Mouse (Mus musculus): Measurements from ENCODE around the gene Gm34653.
"Not testable (repeated sequence)": the region's sequence is repeated elsewhere in the genome, so short reads cannot be mapped to it uniquely, and the experiment has no call there.

The Gm34653 gene

DNA sequence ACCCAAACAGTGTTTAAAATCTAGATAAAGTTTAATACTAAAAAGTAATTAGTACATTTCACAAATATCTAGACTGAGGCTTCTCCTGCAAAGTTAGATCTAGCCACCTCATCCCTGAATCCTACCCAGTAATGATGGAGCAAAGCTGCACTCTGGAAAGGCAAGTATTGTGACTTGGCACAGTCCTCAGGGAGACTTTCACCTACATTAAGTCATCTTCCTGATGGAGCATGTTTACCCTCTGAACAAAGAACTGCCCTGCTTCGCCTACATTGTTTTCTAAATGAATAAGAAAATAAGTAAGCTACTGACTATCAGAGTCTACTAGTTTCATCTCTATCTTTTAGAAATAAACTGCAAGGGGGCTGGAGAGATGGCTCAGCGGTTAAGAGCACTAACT is 14.3 kb upstream of the Gm34653 start:
- no peak for DNase-seq (ENCODE audit: low spot score)

DNA sequence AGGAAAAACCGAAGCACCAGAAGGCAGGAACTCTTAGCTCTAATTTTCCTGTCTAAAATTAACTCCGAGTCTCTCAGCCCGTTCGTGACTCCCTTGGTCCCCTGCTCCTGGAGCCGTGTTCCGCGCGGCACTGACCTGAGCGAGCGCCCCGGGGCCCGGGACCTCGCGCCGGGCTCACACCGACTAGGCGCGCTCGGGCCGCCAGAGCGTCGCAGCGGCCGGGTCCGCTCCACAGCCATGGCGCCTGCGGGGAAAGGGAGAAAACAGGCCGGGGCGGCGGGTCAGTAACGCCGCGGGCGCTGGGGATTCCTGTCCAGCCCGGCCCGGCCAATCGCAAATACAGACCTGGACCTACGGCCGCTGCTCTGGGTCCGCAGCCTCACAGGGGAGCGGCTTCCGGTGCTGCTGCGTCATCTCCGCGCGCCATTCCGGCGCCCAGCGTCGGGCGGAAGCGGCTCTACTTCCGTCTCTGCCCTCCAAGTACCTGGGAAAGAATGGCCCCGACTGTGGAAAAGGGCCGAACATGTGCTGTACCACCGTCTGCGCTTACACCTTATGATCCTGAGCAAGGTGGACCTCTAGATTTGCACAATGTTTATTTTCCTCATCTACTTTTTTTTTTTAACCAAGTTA is 6.9 kb upstream of the Gm34653 start, which contains the start of gene Fbxw2:
Gene Fbxw2, minus strand, starts transcription at position 485 of the 633 bp plus-strand sequence.
- peak; percentile 62 for DNase-seq (ENCODE audit: low spot score)

DNA sequence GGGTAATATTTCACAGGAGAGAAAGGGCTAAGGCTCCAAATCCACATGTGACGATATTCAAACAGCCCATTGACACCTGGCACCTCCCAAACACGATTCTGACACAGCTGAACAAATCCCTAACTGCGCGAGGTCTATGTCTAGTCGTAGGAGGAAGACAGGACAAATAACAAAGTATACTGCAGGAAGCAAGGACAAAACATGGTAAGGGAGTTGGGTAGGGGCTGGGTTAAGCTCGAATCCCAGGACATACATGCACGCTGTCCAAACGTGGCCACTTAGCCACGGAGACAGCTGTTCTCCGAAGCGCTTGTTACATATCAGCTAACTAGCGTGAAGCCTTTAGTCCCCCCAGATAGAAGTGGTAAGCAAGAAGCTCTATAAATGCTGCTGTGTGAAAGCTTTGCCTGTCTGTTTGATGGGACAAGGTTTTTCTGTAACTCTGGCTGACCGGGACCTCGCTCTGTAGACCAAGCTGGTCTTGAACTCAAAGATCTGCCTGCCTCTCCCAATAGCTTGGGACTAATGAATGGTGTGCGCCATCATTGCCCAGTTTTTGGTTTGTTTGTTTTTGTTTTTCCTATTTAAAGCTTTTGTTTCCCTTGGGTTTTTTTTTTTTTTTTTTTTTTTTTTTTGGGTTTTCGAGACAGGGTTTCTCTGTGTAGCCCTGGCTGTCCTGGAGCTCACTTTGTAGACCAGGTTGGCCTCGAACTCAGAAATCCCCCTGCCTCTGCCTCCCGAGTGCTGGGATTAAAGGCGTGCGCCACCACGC is 6.2 kb upstream of the Gm34653 start:
- DNase-seq (ENCODE audit: low spot score) = no peak

DNA sequence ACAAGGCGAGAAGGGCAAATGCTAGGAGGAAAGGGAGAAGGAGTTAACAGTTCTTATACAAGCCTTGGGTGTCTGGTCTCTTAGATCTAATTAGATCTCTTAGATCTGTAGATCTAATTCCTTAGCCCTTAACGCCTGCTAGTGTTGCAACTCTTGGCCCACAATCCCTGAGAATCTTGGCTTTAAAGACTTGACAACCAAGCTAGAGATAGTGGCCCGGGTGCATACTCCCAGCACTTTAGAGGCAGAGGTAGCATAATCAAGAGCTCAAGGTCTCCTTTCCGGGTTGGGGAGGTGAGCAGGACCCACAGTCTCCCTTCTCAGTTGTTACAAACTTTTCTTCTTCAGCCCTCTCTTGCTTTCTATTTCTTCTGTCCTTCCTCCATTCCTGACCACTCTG is 5.2 kb upstream of the Gm34653 start:
- DNase-seq (ENCODE audit: low spot score) = no peak

DNA sequence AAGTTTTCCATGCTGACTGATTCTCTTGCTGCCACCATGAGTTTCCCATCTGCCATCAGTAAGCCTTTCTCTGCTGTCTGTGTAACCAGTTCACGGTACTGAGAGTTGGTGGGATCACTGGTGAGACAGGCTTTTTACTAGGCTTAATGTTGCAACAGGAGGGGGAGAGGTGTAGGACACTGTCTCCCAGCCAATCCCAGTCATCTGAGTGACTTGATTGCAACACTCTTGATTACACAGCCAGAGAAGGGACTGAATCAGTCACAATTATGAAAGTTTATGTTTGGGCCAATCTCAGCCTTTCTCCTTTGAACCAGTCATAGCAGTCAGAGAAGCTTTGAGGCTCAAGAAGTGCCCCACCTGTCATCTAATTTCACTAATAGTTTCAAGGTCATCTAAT is 4.8 kb upstream of the Gm34653 start:
- no peak for DNase-seq (ENCODE audit: low spot score)

DNA sequence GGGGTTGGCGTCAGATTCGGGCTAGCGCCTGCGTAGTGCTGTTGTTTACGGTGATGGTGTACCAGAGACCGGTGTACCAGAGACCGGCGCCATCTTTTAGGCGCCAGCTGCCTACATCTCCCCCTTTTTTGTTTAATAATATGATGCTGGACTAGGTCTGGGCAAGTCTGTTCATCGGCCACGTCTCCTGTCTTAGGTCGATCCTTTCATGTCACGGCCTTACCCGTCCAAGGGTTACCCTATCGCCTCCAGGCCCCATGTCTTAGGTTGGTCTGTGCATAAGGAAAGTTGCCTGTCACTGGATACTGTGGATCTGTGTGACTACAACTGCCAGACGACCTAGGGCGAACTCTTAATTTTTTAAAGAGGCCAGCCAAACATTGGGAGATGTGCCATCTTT is 2.7 kb upstream of the Gm34653 start:
- DNase-seq (ENCODE audit: low spot score) = not testable (repeated sequence)

DNA sequence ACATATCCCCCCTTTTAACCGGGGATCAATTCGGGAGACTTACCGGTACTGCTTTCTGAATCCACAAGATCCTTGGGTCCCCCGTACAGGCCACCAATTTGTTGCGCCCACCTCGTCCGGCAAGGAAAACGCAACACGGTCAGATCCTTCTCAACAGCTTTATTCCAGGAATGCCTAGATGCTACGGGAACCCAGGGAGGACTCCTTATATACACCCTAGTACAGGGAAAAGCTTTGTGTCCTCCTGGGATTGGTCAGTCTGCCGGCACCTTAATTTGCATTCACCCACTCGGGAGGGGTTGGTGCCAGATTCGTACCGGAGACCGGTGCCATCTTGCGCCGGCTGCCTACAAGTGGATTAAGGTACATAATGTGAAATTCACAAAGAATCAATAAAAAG is 817 bp downstream of the Gm34653 start:
- DNase-seq (ENCODE audit: low spot score) = no peak

DNA sequence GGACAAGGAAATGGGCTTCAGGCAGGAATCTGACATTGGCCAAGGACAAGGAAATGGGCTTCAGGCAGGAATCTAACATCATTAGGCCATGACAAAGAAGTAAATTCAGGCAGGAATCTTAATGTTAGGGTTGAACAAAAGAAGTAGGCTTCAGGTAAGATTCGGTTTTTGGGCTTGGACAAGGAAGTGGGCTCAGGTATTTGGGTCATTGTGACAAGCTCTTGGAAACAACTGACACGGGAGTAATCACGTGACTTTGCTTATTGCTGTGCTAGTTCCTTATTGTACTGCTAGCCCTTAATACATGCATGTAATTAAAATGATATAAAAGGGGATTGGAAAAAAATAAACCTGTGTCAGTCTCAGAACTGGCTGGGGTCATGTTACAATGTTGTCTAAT is 2.9 kb downstream of the Gm34653 start:
- no peak for DNase-seq (ENCODE audit: low spot score)

DNA sequence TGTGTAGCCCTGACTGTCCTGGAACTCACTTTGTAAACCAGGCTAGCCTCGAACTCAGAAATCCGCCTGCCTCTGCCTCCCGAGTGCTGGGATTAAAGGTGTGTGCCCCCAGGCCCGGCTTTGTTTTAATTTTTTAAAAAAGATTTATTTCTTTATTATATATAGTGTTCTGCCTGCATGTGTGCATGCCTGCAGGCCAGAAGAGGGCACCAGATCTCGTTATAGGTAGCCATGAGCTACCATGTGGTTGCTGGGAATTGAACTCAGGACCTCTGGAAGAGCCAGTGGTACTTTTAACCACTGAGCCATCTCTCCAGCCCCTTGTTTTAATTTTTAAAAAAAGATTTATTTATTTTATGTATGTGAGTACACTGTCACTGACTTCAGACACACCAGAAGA is 7.3 kb downstream of the Gm34653 start:
- not testable (repeated sequence) for DNase-seq (ENCODE audit: low spot score)

DNA sequence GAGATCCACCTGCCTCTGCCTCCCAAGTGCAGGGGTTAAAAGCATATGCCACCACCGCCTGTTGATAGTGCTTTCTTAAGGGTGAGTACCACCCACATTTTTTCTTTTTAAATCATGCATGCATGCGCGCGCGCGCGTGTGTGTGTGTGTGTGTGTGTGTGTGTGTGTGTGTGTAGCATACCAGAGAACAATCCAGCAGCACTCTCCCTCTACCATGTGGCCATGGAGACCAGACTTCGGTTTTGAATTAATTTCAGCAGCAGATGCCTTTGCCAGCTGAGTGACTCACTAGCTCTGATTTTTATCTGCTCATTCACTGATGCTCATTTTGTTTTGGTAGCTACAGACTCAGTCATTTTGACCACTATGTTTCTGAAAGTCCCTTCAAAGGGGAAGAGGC is 8.9 kb downstream of the Gm34653 start:
- DNase-seq (ENCODE audit: low spot score) = peak; percentile 41

DNA sequence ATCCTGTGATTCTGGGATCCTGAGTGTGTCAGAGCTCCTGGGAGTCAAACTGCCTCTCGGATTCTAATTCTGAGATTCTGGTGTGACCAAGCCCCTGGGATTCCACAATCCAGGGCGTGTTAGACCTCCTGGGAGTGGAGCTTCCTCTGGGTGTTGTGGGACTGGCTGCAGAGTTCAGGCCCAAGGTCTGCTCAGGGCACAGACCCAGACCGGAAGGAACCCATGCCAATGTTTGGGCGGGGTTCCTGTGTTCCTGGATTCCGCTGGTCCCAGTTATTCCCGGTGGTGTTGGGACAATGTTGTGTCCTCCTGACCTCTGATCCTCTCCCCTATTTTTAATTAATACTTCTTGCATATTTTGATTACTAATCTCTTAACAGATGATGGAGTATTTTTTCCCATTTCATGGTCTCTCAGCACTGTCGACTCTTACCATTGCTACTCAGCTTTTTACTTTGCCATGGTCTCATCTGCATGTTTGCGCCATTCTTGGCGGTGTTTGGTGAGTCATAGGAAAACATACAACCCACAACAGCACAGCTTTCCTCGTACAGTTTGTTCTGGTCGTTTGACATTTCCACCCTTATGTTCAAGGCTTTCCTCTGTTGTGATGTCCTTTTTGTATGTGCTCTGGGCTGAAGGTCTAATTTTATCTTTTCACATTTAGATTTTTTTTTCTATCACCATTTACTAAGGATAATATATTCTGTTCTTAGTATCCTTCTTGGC is 10.6 kb downstream of the Gm34653 start:
- no peak for DNase-seq (ENCODE audit: low spot score)

DNA sequence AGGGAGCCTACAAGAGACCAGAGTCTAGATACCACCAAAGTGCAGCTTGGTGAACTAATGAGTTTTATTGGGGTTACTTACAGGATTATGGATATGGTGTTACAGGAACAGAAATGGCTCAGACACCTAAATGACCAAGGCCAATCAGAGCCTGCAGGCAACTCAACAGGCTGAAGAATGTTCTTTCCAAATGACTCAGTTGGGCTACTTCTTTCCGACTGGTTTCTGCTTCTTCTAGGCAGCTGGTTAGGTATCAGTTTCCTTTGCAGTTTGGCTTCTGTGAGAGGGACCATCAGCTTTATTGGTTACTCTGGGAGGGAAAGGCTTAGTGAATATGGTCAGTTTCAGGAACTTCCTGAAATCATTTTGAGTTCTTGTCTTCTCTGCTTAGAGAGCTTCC is 14.9 kb downstream of the Gm34653 start:
- no peak for DNase-seq (ENCODE audit: low spot score)

DNA sequence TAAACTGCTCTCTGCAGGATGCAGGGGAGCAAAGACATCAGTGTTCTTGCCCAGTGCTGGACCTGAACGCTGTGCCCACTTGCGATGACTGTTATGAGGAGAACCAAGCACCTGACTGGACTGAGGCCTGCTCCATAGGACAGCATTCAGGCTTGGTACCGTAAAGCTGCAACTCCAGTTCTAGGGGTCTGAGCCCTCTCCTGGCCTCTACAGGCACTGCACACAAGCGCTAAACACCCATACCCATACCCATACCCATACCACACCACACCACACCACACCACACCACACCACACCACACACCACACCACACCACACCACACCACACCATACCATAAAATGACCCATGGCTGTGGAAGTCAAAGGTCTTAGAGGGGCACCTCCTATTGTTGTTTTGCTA is 22.5 kb downstream of the Gm34653 start:
- no peak for DNase-seq (ENCODE audit: low spot score)

DNA sequence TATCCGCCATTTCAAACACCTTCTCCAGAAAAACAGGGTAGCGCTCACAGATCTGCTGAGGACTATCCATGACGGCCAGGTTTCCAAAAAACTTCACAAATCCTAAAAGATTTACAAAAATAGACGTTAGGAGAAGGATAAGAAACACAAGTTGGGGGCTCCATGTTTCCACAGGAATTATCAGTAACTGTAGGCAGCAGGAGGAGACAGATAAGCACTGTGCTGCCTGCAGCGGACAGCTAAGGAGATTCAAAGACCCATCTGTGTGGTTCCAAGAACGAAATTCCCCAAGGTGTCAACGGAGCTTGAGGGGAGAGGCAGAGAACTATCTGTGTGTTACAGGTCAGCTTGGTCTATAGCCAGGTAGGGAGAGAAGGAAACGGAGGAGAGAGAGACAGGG is 24.9 kb downstream of the Gm34653 start:
- DNase-seq (ENCODE audit: low spot score) = no peak

DNA sequence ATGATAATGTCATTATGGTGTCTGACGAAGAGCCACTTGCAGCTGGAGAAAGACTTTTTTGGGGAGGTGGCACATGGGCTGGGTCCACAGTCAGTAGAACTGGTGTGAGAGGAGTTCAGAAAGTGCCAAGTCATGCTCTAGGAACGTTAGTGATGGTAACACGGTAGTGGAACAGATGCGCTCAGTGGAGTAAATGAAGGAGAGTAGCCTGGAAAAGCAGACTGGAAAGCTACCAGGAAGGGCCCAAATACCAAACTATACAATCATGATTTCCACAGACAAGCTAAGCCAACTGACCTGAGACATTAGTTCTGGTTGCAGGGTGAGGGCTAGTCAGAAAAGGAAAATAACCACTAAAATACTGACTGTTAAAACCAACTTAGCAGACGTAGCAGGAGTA is 36.9 kb downstream of the Gm34653 start:
- DNase-seq (ENCODE audit: low spot score) = no peak

DNA sequence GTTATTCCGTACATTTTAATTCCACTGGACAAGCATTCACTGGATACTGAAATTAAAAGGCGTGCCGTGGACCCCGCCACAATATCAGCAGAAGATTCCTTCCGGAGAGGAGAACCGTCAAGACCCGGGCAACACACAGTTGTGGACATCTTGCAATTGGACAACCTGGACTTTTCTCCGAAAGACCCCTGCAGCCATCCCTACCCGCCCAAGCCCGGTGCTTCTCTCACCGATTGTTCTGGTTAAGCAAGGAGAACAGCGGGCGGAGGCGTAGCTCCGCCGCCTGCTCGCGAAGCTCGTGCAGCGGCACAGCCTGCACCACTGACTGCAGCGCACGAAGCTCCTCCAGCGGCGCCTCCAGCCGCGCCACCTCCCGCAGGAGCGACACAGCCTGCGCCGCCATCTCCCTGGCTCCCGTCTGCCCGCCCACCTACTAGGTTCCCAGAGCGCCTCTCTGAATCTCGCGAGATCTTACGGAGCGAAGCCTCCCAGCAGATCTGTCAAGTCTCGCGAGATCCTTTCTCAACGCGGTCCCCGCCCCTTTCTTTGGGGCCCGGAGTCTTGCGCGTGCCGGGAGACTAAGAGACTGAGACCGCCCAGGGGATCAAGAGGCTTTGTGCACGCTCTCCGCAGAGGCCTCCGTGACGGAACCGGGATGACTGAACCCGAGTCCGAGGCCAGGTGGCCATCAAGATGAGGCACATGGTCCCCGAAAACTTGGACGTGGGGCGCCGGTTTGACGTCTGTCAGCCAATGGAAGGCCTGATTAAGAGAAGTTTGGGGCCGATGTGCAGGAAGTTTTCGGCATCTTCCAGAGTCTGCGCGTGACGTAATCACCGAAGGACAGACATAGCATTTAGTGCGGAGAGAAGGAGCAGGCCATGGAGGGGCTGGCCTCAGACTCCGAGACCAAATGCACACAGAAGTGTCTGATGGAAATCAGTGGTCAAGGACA is 38.0 kb downstream of the Gm34653 start:
- DNase-seq (ENCODE audit: low spot score) = peak; percentile 87

DNA sequence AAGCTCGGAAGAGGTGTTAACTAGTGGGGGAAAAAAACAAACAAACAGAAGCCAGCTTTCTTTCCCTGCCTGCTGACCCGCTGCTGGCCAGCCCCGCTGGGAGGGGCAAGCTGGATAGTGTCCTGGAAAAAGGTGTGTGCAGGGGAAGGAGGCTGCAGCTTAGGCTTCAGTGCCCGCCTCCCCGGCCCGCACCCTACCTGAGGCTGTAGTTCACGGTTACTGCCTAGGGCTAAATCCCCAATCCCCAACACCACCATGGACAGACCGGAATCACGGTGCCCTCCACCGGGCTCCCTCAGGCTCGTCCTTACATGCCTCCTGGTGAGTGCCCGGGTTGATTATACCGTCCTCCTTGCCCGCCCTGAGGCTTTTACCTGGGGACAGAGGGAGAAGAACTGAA is 41.5 kb downstream of the Gm34653 start, which contains the start of gene Cutal:
Gene Cutal, plus strand, starts transcription at position 126 of the 400 bp plus-strand sequence.
- DNase-seq (ENCODE audit: low spot score) = no peak

DNA sequence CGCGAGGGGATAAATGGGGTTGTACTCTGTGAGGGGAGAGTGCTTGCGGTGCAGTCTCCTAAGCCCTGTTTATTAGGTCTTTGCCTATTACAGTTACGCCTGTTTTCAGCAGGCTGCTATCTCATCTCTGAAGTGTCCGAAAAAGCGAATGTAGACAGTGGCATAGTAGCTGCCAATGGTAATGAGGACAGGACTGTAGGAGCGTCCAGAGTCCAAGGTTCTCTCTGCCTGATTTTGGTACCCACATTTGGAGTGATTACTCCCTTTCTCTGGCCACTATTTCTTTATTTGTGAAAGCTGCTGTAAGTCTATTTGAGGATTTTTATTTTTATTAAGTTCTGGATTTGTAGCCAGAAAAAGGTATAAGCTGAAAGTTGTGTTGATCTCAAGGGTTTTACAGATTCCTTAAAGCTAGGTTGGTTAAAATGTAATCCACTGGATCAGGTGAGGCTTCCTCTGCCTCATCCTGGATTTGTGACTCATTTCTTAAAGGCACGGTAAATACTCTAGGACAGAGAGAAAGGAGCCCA is 42.1 kb downstream of the Gm34653 start, which contains the start of gene Psmd5:
Gene Psmd5, minus strand, starts transcription at position 153 of the 530 bp plus-strand sequence.
- no peak for DNase-seq (ENCODE audit: low spot score)

DNA sequence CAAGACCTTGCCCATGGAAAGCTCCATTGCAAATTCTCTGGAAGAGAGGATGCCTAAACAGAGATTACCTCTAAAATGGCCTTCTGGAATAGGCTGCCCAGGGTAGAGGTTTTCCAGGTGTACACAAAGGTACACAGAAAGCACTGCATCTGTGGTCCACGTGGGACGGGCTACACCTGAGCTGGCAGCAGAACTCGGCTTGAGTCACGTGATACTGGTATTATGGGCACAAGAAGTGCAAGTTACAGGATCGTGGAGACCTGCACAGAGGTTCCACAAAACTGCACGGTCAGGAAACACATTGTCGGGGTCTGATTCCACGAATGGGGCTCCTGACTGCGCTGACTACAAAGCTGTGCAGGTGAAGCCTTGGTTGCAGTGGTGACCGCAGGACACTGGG is 47.2 kb downstream of the Gm34653 start:
- DNase-seq (ENCODE audit: low spot score) = no peak

DNA sequence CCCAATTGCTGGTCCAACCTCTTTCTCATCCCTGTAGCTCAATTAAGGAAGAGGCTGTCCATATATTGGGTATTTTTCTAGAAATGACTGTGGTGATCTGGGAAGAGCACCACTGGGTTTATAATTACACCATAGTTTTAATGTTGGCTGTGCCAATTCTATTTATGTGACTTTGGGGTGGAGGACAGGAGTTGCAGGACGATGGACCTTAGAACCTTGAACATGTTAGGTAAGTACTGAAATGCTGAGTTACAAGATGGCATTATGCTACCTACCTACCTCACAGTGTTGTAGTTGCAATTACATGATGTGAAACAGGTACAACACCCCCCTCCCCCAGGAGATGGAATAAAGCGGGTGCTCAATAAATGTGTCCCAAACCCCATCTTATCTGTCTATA is 50.0 kb downstream of the Gm34653 start:
- DNase-seq (ENCODE audit: low spot score) = no peak

DNA sequence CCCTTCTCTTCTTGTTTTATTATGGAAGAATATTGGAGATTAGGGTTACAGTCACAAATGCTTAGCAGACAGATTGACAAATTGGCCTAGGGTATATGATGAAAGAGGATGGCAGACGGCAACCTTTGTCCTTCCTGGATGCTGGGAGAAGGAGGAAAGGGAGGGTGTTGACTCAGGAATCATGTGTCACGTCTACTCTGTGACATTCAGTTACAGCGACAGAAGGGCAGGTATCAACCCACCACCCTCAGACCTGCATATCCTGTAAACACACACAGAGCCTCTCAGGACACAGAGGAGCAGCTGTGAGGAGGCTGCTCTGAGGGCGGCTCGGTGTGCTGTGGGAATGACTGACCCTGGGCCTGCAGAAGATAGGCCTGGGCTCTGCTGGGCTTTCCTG is 50.4 kb downstream of the Gm34653 start:
- no peak for DNase-seq (ENCODE audit: low spot score)

DNA sequence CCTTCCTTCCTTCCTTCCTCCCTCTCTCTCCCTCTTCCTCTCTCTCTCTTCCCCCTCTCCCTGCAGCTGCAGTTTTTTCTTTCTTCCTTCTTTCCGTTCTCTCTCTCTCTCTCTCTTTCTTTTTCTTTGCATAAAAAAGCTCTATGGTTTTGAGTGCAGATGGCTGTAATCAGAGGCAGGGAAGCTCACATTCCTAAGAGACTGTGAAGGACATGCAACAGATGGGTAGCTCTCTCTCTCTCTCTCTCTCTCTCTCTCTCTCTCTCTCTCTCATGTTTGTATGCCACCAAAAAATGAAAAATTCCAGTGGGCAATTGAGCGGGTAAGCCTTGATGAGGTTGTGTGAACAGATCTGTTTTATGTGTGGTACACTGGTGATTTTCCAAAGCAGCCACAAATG is 51.4 kb downstream of the Gm34653 start:
- no peak for DNase-seq (ENCODE audit: low spot score)
